Mouse (Mus musculus) inflammation-experienced regulatory T-cells, adult 16 weeks (primary cell): ENCODE measurements around the gene Steap3. TPM values are rescaled to one million over a fixed set of nuclear protein-coding genes. Genes with fewer than 3 reads are reported as not detected.

Source experiments
- polyA plus RNA-seq: library from polyadenylated mRNA; unstranded; fragments of 100-300 nt; shearing (Covaris generic); gene quantifications from one replicate; pipeline ENCODE4 v1.2.1, GENCODE M21; 2017

Gene Steap3
- 0.13 TPM for polyA plus RNA-seq

GRCm38 (mm10) chr1:120272605-120273004, at the start of gene Steap3:
Gene Steap3, minus strand, starts transcription at chr1:120272705.

Other genes starting within 250 kb of the Steap3 start
- gene Tmem37, start 198.6 kb downstream of the Steap3 start, polyA plus RNA-seq: 2.7 TPM
- 195 TPM for gene Dbi, start 151.6 kb downstream of the Steap3 start, polyA plus RNA-seq
- gene 3110009E18Rik, start 151.5 kb downstream of the Steap3 start, polyA plus RNA-seq: 23.9 TPM
- gene C1ql2, start 67.9 kb upstream of the Steap3 start, polyA plus RNA-seq: not detected
- 1.4 TPM for gene Marco, start 232.3 kb upstream of the Steap3 start, polyA plus RNA-seq